Mouse (Mus musculus) megakaryocyte, embryonic 14.5 days (primary cell): Measurements from ENCODE around the gene Paqr7. TPM values are rescaled to one million over a fixed set of nuclear protein-coding genes. Genes with fewer than 3 reads are reported as not detected.

ENCODE experiments used
- H3K27me3 ChIP-seq: replicated peaks from 2 replicates; pipeline ENCODE3; 2012; ENCODE audit warnings: inconsistent platforms
- H3K36me3 ChIP-seq: replicated peaks from 2 replicates; pipeline ENCODE3; 2012; ENCODE audit warnings: low read length, inconsistent platforms, mixed read lengths
- H3K4me1 ChIP-seq: 2 replicates; pipeline ENCODE4 v1.6.1; 2012; ENCODE audit warnings: inconsistent platforms
- H3K4me3 ChIP-seq: replicated peaks from 2 replicates; pipeline ENCODE3; 2012; ENCODE audit warnings: moderate library complexity, mild to moderate bottlenecking, inconsistent platforms
- H3K9me3 ChIP-seq: 2 replicates; pipeline ENCODE4 v1.6.1; 2012; ENCODE audit warnings: inconsistent platforms
- FLI1 ChIP-seq: IDR thresholded peaks from 2 replicates; pipeline ENCODE4 v1.6.1; 2012; ENCODE audit warnings: low read length, inconsistent platforms, mixed read lengths
- GATA1 ChIP-seq: IDR thresholded peaks from 3 replicates; pipeline ENCODE4 v1.6.1; 2012; ENCODE audit warnings: mixed read lengths, low read length, inconsistent platforms, borderline replicate concordance
- polyA plus RNA-seq: library from polyadenylated mRNA; stranded (reverse); fragments of >175 nt; gene quantifications from 2 replicates; pipeline ENCODE4 v1.2.3, GENCODE M21; 2012; ENCODE audit warnings: low replicate concordance; ENCODE audit not compliant: insufficient read depth

Paqr7 gene
- polyA plus RNA-seq, 1 experiment = 45.9 TPM

DNA sequence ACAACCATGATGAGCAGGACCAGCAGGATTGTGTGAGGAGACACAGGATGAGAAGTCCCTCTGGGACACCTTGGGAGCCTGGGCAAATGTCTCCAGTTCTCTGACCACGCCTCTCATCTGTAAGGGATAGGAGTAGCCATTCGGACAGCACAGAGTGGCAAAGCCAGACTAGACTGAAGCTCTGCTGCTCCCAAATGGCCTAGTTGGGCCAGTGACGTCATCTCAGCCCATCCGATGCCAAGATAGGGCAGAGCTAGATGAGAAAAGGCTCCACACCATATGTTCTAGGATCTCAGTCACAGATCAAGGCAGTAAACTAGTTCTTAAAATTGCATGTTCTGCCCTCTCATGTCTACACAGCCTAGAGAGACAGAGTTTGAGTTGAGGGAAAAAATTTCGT, 37.6 kb upstream of the Paqr7 start:
- Histone ChIP-seq H3K4me1 (peaks cover 62% of the 10 kb centered on the region), H3K27me3 (peaks cover 17% of the 10 kb centered on the region), H3K4me3 (no peak overlapping the region), H3K9me3 (peaks cover 8% of the 10 kb centered on the region), H3K36me3 (peaks cover 4% of the 10 kb centered on the region)
- TF ChIP-seq FLI1 = no peak
- TF ChIP-seq GATA1 = no peak

DNA sequence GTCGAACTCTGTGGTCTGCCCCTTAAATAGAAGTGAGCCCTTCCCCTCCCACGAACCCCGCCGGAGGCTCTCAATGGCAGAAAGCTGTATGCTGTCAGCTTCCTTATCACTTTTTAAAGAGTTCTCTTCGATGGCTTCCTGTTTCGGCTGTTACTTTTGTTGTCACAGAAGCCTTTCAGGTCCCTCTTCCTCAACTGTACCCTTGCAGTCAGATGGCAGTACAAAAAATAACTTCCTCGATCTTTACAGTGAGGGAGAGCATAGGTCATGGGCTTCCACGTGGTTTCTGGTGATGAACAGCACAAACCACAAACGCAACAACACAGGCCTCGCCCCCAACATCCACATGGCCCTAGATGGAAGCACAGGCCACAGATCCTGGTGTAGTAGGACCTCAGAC, 36.2 kb upstream of the Paqr7 start:
- H3K27me3 ChIP-seq = peaks cover 8% of the 10 kb centered on the region
- peaks cover 67% of the 10 kb centered on the region for H3K4me1 ChIP-seq
- peaks cover 8% of the 10 kb centered on the region for H3K9me3 ChIP-seq
- peak overlapping the region; percentile 86 for H3K4me3 ChIP-seq
- no peak for TF ChIP-seq GATA1
- no peak for TF ChIP-seq FLI1
- peaks cover 4% of the 10 kb centered on the region for H3K36me3 ChIP-seq

DNA sequence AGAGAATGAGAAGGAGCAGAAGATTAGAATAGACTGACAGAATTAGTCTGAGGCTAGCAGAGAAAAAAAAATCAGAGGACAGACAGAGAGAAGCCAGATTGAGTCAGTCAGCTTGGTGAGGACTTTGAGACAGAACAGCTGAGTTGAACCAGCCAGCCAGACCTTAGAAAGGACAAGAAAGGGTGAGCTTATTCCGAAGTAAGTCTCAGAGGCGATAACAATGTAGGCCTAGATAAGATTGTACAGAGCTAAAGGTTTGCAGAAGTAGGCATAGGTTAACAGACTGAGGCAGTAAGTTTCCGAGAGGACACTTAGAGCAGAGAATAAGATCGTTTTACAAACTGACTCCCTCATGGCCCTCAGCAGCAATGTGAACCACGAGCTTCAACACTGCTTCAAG, 35.2 kb upstream of the Paqr7 start:
- Histone ChIP-seq H3K9me3 (peaks cover 8% of the 10 kb centered on the region), H3K27me3 (peaks cover 5% of the 10 kb centered on the region), H3K4me3 (no peak overlapping the region), H3K36me3 (peaks cover 4% of the 10 kb centered on the region), H3K4me1 (peaks cover 67% of the 10 kb centered on the region)
- TF ChIP-seq FLI1 (no peak), GATA1 (no peak)

DNA sequence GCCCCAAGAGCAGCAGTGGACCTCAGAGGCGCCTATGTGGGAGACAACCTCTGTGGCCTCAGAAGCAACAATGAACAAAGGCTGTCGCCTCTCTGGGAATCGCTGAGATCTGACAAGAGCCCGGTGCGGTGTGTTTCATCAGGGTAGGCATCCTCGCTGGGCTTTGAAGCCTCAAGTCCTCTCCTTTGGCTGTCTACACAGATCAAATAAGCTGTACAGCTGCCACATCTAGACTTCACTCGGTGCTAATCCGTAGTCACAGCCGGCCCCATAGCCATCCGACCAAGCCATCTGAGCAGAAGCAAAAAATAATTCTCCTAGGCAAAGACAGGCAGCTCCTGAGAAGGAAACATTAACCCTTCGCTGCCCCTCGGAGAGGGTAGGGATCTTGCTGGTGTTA, 30.7 kb upstream of the Paqr7 start:
- no peak for TF ChIP-seq GATA1
- no peak for TF ChIP-seq FLI1
- Histone ChIP-seq H3K36me3 (peaks cover 6% of the 10 kb centered on the region), H3K4me3 (no peak overlapping the region), H3K9me3 (peaks cover 8% of the 10 kb centered on the region), H3K27me3 (peaks cover 2% of the 10 kb centered on the region), H3K4me1 (peaks cover 46% of the 10 kb centered on the region)

DNA sequence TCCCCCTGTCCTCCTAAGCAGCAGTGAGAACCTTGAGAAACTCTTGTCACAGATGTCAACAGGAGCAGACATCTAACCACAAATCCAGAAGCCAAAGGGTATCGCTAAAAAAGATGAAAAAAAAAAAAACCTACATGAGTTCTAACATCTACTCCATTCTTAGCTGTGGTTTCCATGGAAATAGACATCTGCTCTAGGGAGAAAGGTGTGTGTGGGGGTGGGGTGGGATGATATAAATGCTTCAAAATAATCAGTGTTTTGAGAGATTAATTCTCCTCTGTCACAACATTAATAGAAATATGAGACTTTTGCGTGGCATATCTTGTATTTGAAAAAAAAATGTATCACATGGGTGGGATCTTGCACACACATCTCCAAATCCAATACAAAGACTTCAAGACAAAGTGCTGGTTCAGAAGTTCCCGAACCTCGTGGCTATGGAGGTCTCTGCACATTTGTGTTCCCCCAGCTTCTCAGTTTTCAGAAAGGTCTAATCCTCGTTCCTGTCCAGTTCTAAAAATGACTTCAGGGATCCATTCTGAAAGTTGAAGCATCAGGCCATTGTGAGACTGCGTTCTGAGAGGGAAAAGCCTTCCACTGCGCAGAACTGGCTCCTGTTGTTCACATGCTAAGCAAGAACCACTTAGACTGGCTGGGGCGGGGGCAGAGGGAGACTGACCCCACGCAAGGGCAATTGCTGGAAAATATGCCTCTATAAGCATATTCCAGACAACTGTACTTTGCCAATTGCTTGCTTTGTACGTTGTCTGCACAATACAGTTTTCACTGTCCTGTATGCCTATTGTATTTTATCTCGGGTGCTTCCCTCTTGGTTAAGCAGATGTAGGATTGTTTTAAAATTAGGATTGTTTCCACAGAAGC, 29.9 kb upstream of the Paqr7 start:
- Histone ChIP-seq H3K4me3 (no peak overlapping the region), H3K9me3 (peaks cover 8% of the 10 kb centered on the region), H3K36me3 (peaks cover 13% of the 10 kb centered on the region), H3K27me3 (peaks cover 2% of the 10 kb centered on the region), H3K4me1 (peaks cover 39% of the 10 kb centered on the region)
- TF ChIP-seq GATA1 = no peak
- no peak for TF ChIP-seq FLI1

DNA sequence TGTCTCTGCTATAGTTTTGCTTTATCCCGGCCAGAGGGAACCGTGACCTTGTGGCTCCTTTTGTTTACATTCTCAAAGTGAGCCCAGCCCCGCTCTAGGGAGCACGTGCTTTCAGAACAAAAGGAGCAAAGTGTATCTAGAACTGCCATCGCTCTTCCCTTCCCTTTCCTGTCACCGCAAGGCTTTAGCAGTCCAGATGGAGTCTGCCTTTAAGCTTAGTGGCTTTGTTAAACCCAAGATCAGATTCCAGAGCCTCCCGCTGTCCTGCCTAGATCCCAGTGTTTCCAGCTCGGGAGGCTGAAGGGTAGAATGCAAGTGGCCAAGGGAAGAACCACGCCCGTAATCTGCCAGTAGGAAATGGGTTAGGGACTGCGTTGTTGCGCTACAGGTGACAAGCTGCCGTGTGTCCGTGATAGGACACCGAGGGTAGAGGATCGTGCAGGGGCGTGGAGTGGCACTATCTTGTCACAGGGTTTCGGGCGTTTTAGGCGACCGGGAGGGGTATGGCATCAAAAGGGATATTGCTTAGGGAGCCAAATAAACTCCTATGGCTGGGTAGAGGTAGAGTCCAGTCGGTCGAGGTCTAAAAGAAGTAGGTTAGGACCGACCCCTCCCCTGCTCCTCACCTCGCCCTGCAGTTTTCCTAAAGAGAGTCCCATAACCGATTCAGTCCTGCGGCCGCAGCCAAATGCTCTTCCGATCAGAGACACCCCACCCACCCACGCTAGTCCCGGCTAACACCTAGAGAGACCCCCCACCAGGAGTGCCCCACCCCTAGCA, 28.9 kb upstream of the Paqr7 start:
- Histone ChIP-seq H3K9me3 (peaks cover 8% of the 10 kb centered on the region), H3K4me3 (peak overlapping the region; percentile 92), H3K36me3 (peaks cover 23% of the 10 kb centered on the region), H3K27me3 (peaks cover 2% of the 10 kb centered on the region), H3K4me1 (peaks cover 37% of the 10 kb centered on the region)
- TF ChIP-seq GATA1 = no peak
- no peak for TF ChIP-seq FLI1

DNA sequence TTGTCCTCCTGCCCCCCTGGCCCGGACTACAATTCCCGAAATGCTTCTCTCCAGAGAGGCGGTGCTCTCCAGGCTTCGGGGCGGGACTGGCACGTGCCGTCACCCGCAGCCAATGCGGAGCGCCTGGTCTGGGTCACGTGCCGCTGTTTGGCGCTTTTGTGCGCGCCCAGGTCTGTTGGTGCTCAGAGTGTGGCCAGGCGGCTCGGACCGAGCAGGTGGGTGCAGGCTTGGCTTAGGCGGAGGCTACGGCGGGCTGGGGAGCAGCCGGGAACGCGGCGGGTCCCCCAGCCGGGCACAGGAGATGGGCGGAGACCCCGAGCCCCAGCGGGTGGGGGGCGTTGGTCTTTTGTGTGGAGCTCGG, 28.3 kb upstream of the Paqr7 start, which contains the start of gene Stmn1:
TSS of gene Stmn1 (plus strand) at position 106 of the 361 bp plus-strand sequence.
- TF ChIP-seq FLI1 (no peak), GATA1 (no peak)

DNA sequence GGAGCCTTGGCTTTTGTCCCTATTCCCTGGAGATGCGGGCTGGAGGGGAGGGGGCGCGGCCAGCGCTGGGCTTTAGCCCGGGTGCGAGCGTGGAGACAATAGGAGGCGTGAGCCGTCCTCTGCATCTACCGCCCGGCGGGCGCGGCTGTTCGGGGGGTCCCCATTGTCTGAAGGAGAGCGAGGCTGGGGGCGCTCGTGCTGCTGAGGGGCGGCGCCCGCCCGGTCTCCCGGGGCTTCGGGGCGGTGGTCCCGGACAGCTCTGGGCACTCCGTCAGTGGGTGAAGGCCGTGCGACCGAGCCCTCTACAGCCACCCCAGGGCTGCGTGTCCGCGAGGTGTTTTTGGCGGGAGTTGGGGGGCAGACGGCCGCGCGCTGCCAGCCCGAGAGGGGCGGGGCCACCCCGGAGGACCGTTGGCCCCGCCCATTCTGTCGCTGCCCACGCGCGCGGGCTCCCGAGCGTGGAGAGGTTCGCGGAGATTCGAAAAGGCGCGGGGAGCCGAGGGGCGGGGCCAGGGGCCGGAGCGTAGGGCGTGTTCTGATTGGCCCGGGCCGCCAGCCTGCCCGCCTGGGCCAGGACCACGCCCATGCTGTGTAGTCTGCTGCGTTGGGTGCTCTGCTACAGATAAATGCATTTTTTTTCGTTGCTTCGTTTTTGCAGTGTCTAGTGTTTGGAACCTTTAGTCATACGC, 27.8 kb upstream of the Paqr7 start:
- no peak for TF ChIP-seq FLI1
- TF ChIP-seq GATA1 = no peak
- Histone ChIP-seq H3K9me3 (peaks cover under 1% of the 10 kb centered on the region), H3K27me3 (peaks cover 2% of the 10 kb centered on the region), H3K36me3 (peaks cover 25% of the 10 kb centered on the region), H3K4me1 (peaks cover 37% of the 10 kb centered on the region), H3K4me3 (peak overlapping the region; percentile 92)

More for the DNA sequence above, 28.3 kb upstream of the Paqr7 start, which contains the start of gene Stmn1:
- peaks cover 6% of the 10 kb centered on the region for H3K9me3 ChIP-seq
- peak within 1 kb of the TSS; percentile 92 for H3K4me3 ChIP-seq
- H3K27me3 ChIP-seq = peaks cover 2% of the 10 kb centered on the region
- H3K36me3 ChIP-seq = peaks cover 27% of the 10 kb centered on the region
- H3K4me1 ChIP-seq = peaks cover 37% of the 10 kb centered on the region

DNA sequence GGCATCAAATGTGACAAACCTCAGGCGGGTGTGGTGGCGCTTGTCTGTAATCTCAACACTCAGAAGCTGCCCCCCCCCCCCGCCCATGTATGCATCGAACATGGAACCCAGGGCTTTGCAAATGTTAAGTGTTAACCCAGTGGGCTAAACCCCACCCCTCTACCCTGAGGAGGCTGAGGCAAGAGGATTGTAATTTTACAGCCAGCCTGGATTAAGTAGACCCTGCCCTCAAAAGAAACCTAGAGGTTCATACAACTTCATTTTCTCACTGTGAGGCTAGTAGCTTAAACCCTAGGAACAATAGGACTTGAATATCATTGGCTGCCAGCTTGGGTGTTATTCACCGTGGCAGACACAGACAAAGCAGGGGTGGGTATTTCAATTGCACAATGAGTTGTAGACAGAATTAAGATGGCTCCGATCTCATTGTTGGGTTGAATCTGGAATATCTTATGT, 27.1 kb upstream of the Paqr7 start:
- peak overlapping the region; percentile 92 for H3K4me3 ChIP-seq
- H3K9me3 ChIP-seq = no peaks in the 10 kb centered on the region
- TF ChIP-seq FLI1 (no peak), GATA1 (no peak)

More for the DNA sequence above, 27.1 kb upstream of the Paqr7 start:
- Histone ChIP-seq H3K4me1 (peaks cover 35% of the 10 kb centered on the region), H3K27me3 (peaks cover 2% of the 10 kb centered on the region), H3K36me3 (peaks cover 31% of the 10 kb centered on the region)
